12 mouse cellular contexts compared by ENCODE assay signal in genomic region chr13:28519383-28520126, GRCm38 (mm10).
A peak's percentile ranks its signal among the peaks of the same experiment; 100 is the strongest.
DNase-seq lines count a peak whose midpoint lies in the region; ATAC-seq lines count a peak whose summit lies in the region.
"Had no signal": no experiment of that assay in that cellular context is flagged by ENCODE, and none has a peak within 500 bp of the region (broad histone marks: within the 10 kb centered on the region; RNA-seq: fewer than 3 reads in every experiment).

No protein-coding gene starts in this region.

- no peaks in the 10 kb centered on the region for H3K27me3 ChIP-seq in kidney, embryonic 16.5 days (ENCODE audit: insufficient read depth, low read length)
- no peaks in the 10 kb centered on the region for H3K27me3 ChIP-seq in limb, embryonic 12.5 days
- H3K27me3 ChIP-seq: forebrain, embryonic 15.5 days; liver, embryonic 13.5 days; midbrain, embryonic 13.5 days had no signal

- 26% methylated on average over 3 of the region's 3 CpGs for WGBS in kidney, embryonic 16.5 days
- 33% methylated on average over 3 of the region's 3 CpGs for WGBS in limb, embryonic 12.5 days

- peak; percentile 23 to 67 for DNase-seq in adrenal gland, adult (ENCODE audit: inconsistent age in 2 of 2, low spot score in 1 of 2)
- no peak for DNase-seq in adrenal gland, postnatal 4 days (ENCODE audit: low spot score in 2 of 2)
- DNase-seq in kidney, adult 18-20 months, result peak; percentile 49
- DNase-seq in heart, adult 8-10 months (ENCODE audit: low spot score), result peak; percentile 65
- no peak for DNase-seq in embryo, embryonic 9.5 days (ENCODE audit: extremely low spot score)
- DNase-seq in testis, postnatal 10 days (ENCODE audit: low spot score), result no peak
- DNase-seq: liver, embryonic 13.5 days had no signal

- peaks cover 26% of the 10 kb centered on the region for H3K4me1 ChIP-seq in kidney, embryonic 16.5 days (ENCODE audit: insufficient read depth, low read length)
- H3K4me1 ChIP-seq in limb, embryonic 12.5 days (replicated peaks), result peaks cover 21% of the 10 kb centered on the region
- H3K4me1 ChIP-seq: liver, embryonic 13.5 days had no signal

- no peaks in the 10 kb centered on the region for H3K36me3 ChIP-seq in kidney, embryonic 16.5 days (ENCODE audit: insufficient read depth, low read length)
- no peaks in the 10 kb centered on the region for H3K36me3 ChIP-seq in limb, embryonic 12.5 days
- H3K36me3 ChIP-seq: forebrain, embryonic 15.5 days; G1E; liver, embryonic 13.5 days; midbrain, embryonic 13.5 days had no signal

- no peak overlapping the region for H3K9ac ChIP-seq in kidney, embryonic 16.5 days (replicated peaks; ENCODE audit: low read length)
- no peak overlapping the region for H3K9ac ChIP-seq in limb, embryonic 12.5 days (replicated peaks)
- H3K9ac ChIP-seq: forebrain, embryonic 15.5 days; liver, embryonic 13.5 days; midbrain, embryonic 13.5 days had no signal

- H3K9me3 ChIP-seq in kidney, embryonic 16.5 days (ENCODE audit: low read length), result no peaks in the 10 kb centered on the region
- no peaks in the 10 kb centered on the region for H3K9me3 ChIP-seq in limb, embryonic 12.5 days
- H3K9me3 ChIP-seq: forebrain, embryonic 15.5 days; G1E; liver, embryonic 13.5 days; midbrain, embryonic 13.5 days had no signal

- H3K4me2 ChIP-seq in kidney, embryonic 16.5 days (replicated peaks; ENCODE audit: low read depth, low read length), result no peak overlapping the region
- H3K4me2 ChIP-seq in limb, embryonic 12.5 days, result no peak overlapping the region
- H3K4me2 ChIP-seq: forebrain, embryonic 15.5 days; liver, embryonic 13.5 days; midbrain, embryonic 13.5 days had no signal

- ATAC-seq in kidney, embryonic 16.5 days (ENCODE audit: low FRiP score, low TSS enrichment), result no peak
- ATAC-seq in limb, embryonic 12.5 days (ENCODE audit: insufficient number of reproducible peaks, insufficient read depth, low FRiP score, low TSS enrichment, low read depth), result no peak
- ATAC-seq: forebrain, embryonic 15.5 days; midbrain, embryonic 13.5 days had no signal

- H3K4me3 ChIP-seq in kidney, embryonic 16.5 days (ENCODE audit: low read length), result no peak overlapping the region
- H3K4me3 ChIP-seq in limb, embryonic 12.5 days (replicated peaks), result no peak overlapping the region
- H3K4me3 ChIP-seq: forebrain, embryonic 15.5 days; liver, embryonic 13.5 days; midbrain, embryonic 13.5 days had no signal

- H3K27ac ChIP-seq in kidney, embryonic 16.5 days (ENCODE audit: low read length), result no peak overlapping the region
- 0 out of 2 replicates have a peak overlapping the region, but pooled peaks have one; percentile 29 for H3K27ac ChIP-seq in limb, embryonic 12.5 days
- H3K27ac ChIP-seq: forebrain, embryonic 15.5 days; liver, embryonic 13.5 days; midbrain, embryonic 13.5 days had no signal

Comparison
In these comparisons a context has a peak if more than half of its experiments do, and no peak if none do; other contexts are left out.
1. DNase-seq: peak in adrenal gland, adult (2 of 2), kidney, adult 18-20 months (single experiment) and heart, adult 8-10 months (single experiment); none in adrenal gland, postnatal 4 days (0 of 2), embryo, embryonic 9.5 days (single experiment) and testis, postnatal 10 days (single experiment).